Mouse (Mus musculus) liver, embryonic 14.5 days (tissue): ENCODE measurements around the gene Tmem63b. TPM values are rescaled to one million over a fixed set of nuclear protein-coding genes. Genes with fewer than 3 reads are reported as not detected.

Experiments used
- ATAC-seq: fragments of 200-750 bp; cut with Nextera tagmentation; 2 replicates; pipeline ENCODE4 v1.8.0; 2017; ENCODE audit warnings: moderate number of reproducible peaks, mild to moderate bottlenecking, moderate library complexity; ENCODE audit not compliant: insufficient read depth
- DNase-seq, 3 experiments: peaks; one replicate each; pipeline ENCODE4 v3.0.0-alpha.2; 2012 to 2013; ENCODE audit warnings: low read depth in 3 of 3, low spot score in 3 of 3
- H3K27ac ChIP-seq: fragments of 300-500 bp; sonication (generic); 2 replicates; pipeline ENCODE4 v1.5.1; 2014; ENCODE audit warnings: moderate library complexity, mild to moderate bottlenecking, control low read depth, inconsistent platforms
- H3K27me3 ChIP-seq: fragments of 300-500 bp; sonication (generic); 2 replicates; pipeline ENCODE4 v1.6.1; 2014; ENCODE audit warnings: mild to moderate bottlenecking, low read length, moderate library complexity; ENCODE audit not compliant: control insufficient read depth, insufficient read depth
- H3K36me3 ChIP-seq: fragments of 300-500 bp; sonication (generic); replicated peaks from 2 replicates; pipeline ENCODE4 v1.6.1; 2014; ENCODE audit warnings: low read depth; ENCODE audit not compliant: control insufficient read depth, insufficient read depth
- H3K4me1 ChIP-seq, 2 experiments: fragments of 200-500 bp in 1 of 2; fragments of 300-500 bp in 1 of 2; sonication (generic) in 1 of 2; replicated peaks; 2 replicates each; pipeline ENCODE4 v1.6.1; 2012 to 2014; ENCODE audit warnings: antibody characterized with exemption in 1 of 2, inconsistent platforms in 1 of 2, low read length in 1 of 2; ENCODE audit not compliant: control insufficient read depth in 2 of 2, insufficient read depth in 2 of 2
- H3K4me2 ChIP-seq: fragments of 300-500 bp; sonication (generic); 2 replicates; pipeline ENCODE4 v1.6.1; 2014; ENCODE audit warnings: low read depth, mild to moderate bottlenecking, control low read depth, moderate library complexity
- H3K4me3 ChIP-seq, 2 experiments: fragments of 200-500 bp in 1 of 2; fragments of 300-500 bp in 1 of 2; sonication (generic) in 1 of 2; 2 replicates each; pipeline ENCODE4 v1.5.1; 2012 to 2014; ENCODE audit warnings: low read depth in 2 of 2, low read length in 2 of 2, mild to moderate bottlenecking in 2 of 2, control low read depth in 1 of 2, inconsistent platforms in 1 of 2, moderate library complexity in 1 of 2; ENCODE audit not compliant: insufficient read depth in 1 of 2
- H3K9ac ChIP-seq: fragments of 300-500 bp; sonication (generic); replicated peaks from 2 replicates; pipeline ENCODE4 v1.6.1; 2014; ENCODE audit warnings: mild to moderate bottlenecking, control low read depth, moderate library complexity
- H3K9me3 ChIP-seq: fragments of 300-500 bp; sonication (generic); 2 replicates; pipeline ENCODE4 v1.6.1; 2016; ENCODE audit warnings: low read length, mixed read lengths; ENCODE audit not compliant: control insufficient read depth
- CTCF ChIP-seq: IDR thresholded peaks from 2 replicates; pipeline ENCODE4 v1.5.1; 2016; ENCODE audit warnings: antibody characterized with exemption, low read depth, control low read depth
- EP300 ChIP-seq: IDR thresholded peaks from 2 replicates; pipeline ENCODE4 v1.6.1; 2016; ENCODE audit warnings: antibody characterized with exemption, low read depth
- WGBS: fragments of 180-500 bp; shearing (Covaris S2); extraction: QIAGEN DNeasy Blood & Tissue Kit; methylation state at CpG from one replicate; pipeline ENCODE4 v1.1.7; 2014; ENCODE audit not compliant: insufficient replicate concordance; 5-methylcytosine and 5-hydroxymethylcytosine counted together
- polyA plus RNA-seq, 2 experiments: library from polyadenylated mRNA; depleted of rRNA in 1 of 2; stranded (reverse) in 1 of 2; unstranded in 1 of 2; fragments of >200 nt; fragmentation: Nextera tagmentation in 1 of 2; extraction: Ambion mirVana in 1 of 2; gene quantifications; 2 replicates each; pipeline versions ENCODE4 v1.2.1 to v1.2.3; 2012 to 2014

The Tmem63b gene
- polyA plus RNA-seq, 2 experiments = 4.1 to 10.4 TPM

DNA sequence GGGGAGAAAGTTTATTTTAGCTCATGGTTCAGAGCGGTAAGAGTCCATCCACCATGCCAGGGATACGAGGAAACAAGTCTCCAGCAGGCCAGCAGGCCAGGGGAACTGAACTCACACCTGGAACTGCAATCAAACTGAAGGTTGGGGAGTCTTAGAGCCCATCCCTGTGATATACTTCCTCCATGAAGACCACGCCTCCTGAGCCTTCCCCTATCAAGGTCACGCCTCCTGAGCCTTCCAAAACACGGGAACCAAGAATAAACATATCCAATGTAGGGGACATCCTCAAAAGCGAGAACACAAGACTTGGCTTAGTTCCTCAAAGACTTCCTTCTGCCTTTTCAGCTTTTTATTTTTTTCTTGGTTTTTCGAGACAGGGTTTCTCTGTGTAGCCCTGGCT is 73.8 kb downstream of the Tmem63b start:
- Histone ChIP-seq H3K9ac (no peak overlapping the region), H3K27me3 (no peaks in the 10 kb centered on the region), H3K4me1 (peaks cover 6 to 21% of the 10 kb centered on the region in 2 experiments), H3K27ac (no peak overlapping the region), H3K4me2 (no peak overlapping the region), H3K4me3 (no peak overlapping the region), H3K9me3 (no peaks in the 10 kb centered on the region), H3K36me3 (no peaks in the 10 kb centered on the region)
- ATAC-seq (no peak), DNase-seq (no peak)
- TF ChIP-seq CTCF = no peak
- TF ChIP-seq EP300 = no peak
- 48% methylated on average over 7 of the region's 7 CpGs for WGBS

DNA sequence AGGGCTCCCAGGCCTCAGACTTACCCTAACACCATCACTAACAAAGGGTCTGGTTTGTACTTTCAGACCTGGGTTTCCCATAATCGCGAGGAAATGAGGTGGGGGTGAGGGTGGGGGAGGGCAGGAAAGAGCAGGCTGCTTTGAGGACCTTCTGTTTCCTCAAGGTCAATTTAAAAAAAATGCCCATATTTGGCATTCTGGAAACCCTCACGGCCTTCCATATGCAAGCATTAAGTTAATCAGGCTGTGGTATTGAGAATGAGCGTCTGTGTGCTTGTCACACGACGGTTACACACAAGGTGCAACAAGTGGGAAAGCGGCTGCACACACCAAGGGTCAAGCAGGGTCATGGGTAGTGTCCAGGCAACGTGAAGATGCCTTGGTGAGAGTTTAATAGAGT is 74.7 kb downstream of the Tmem63b start:
- TF ChIP-seq EP300 (no peak), CTCF (no peak)
- DNase-seq = no peak
- H3K4me1 ChIP-seq = peaks cover 6 to 21% of the 10 kb centered on the region in 2 experiments
- H3K27me3 ChIP-seq = no peaks in the 10 kb centered on the region
- 55% methylated on average over 8 of the region's 8 CpGs for WGBS
- H3K4me2 ChIP-seq = no peak overlapping the region
- ATAC-seq = no peak
- no peaks in the 10 kb centered on the region for H3K36me3 ChIP-seq
- no peaks in the 10 kb centered on the region for H3K9me3 ChIP-seq
- H3K4me3 ChIP-seq = no peak overlapping the region
- H3K27ac ChIP-seq = no peak overlapping the region
- H3K9ac ChIP-seq = no peak overlapping the region

Other genes starting within 250 kb of the Tmem63b start
- gene Spats1, start 211.5 kb downstream of the Tmem63b start, polyA plus RNA-seq (2012; rRNA removed) = 0.06 TPM in 1 of 2 replicates, not detected in the other
- gene Spats1, start 211.5 kb downstream of the Tmem63b start, polyA plus RNA-seq (2014; fragmentation: Nextera tagmentation; extraction: Ambion mirVana) = 0.06 TPM in 1 of 2 replicates, not detected in the other
- gene Aars2, start 180.1 kb downstream of the Tmem63b start, polyA plus RNA-seq (2012; rRNA removed) = 4.6 TPM in 2 replicates
- 3.3 and 4.0 TPM in 2 replicates for gene Aars2, start 180.1 kb downstream of the Tmem63b start, polyA plus RNA-seq (2014; fragmentation: Nextera tagmentation; extraction: Ambion mirVana)
- gene Tcte1, start 163.5 kb downstream of the Tmem63b start, polyA plus RNA-seq (2012; rRNA removed) = not detected in 2 replicates
- not detected in 2 replicates for gene Tcte1, start 163.5 kb downstream of the Tmem63b start, polyA plus RNA-seq (2014; fragmentation: Nextera tagmentation; extraction: Ambion mirVana)
- gene Tmem151b, start 137.2 kb downstream of the Tmem63b start, polyA plus RNA-seq (2012; rRNA removed) = 0.08 and 0.13 TPM in 2 replicates
- 0.06 TPM in 1 of 2 replicates, not detected in the other for gene Tmem151b, start 137.2 kb downstream of the Tmem63b start, polyA plus RNA-seq (2014; fragmentation: Nextera tagmentation; extraction: Ambion mirVana)
- gene Nfkbie, start 131.2 kb downstream of the Tmem63b start, polyA plus RNA-seq (2012; rRNA removed) = 0.62 and 0.65 TPM in 2 replicates
- gene Nfkbie, start 131.2 kb downstream of the Tmem63b start, polyA plus RNA-seq (2014; fragmentation: Nextera tagmentation; extraction: Ambion mirVana) = 0.66 TPM in 2 replicates
- 27.6 and 29.9 TPM in 2 replicates for gene Slc35b2, start 123.0 kb downstream of the Tmem63b start, polyA plus RNA-seq (2012; rRNA removed)
- gene Slc35b2, start 123.0 kb downstream of the Tmem63b start, polyA plus RNA-seq (2014; fragmentation: Nextera tagmentation; extraction: Ambion mirVana) = 44.8 and 46.4 TPM in 2 replicates
- gene Hsp90ab1, start 113.6 kb downstream of the Tmem63b start, polyA plus RNA-seq (2012; rRNA removed) = 287 and 369 TPM in 2 replicates
- 531 and 582 TPM in 2 replicates for gene Hsp90ab1, start 113.6 kb downstream of the Tmem63b start, polyA plus RNA-seq (2014; fragmentation: Nextera tagmentation; extraction: Ambion mirVana)
- gene Slc29a1, start 87.3 kb downstream of the Tmem63b start, polyA plus RNA-seq (2012; rRNA removed) = 152 and 218 TPM in 2 replicates
- gene Slc29a1, start 87.3 kb downstream of the Tmem63b start, polyA plus RNA-seq (2014; fragmentation: Nextera tagmentation; extraction: Ambion mirVana) = 177 and 188 TPM in 2 replicates
- 0.10 TPM in 1 of 2 replicates, not detected in the other for gene Mymx, start 84.8 kb downstream of the Tmem63b start, polyA plus RNA-seq (2012; rRNA removed)
- not detected in 2 replicates for gene Mymx, start 84.8 kb downstream of the Tmem63b start, polyA plus RNA-seq (2014; fragmentation: Nextera tagmentation; extraction: Ambion mirVana)
- gene Capn11, start 27.6 kb downstream of the Tmem63b start, polyA plus RNA-seq (2012; rRNA removed) = not detected in 2 replicates
- not detected in 2 replicates for gene Capn11, start 27.6 kb downstream of the Tmem63b start, polyA plus RNA-seq (2014; fragmentation: Nextera tagmentation; extraction: Ambion mirVana)
- 60.8 and 82.6 TPM in 2 replicates for gene Mrpl14, start 583 bp downstream of the Tmem63b start, polyA plus RNA-seq (2012; rRNA removed)
- gene Mrpl14, start 583 bp downstream of the Tmem63b start, polyA plus RNA-seq (2014; fragmentation: Nextera tagmentation; extraction: Ambion mirVana) = 142 and 148 TPM in 2 replicates
- gene 1600014C23Rik, start 46.9 kb upstream of the Tmem63b start, polyA plus RNA-seq (2012; rRNA removed) = not detected in 2 replicates
- not detected in 2 replicates for gene 1600014C23Rik, start 46.9 kb upstream of the Tmem63b start, polyA plus RNA-seq (2014; fragmentation: Nextera tagmentation; extraction: Ambion mirVana)